Mouse (Mus musculus) bone marrow macrophage, adult 2 months (primary cell): ENCODE data around the gene Hlf.

Source experiments
- CTCF ChIP-seq: IDR thresholded peaks from 2 replicates; pipeline ENCODE4 v1.5.1; 2012; ENCODE audit warnings: low read depth, mild to moderate bottlenecking, low read length, moderate library complexity
- POLR2A ChIP-seq: IDR thresholded peaks from 2 replicates; pipeline ENCODE4 v1.6.1; 2012; ENCODE audit warnings: mild to moderate bottlenecking, low read depth, low read length, borderline replicate concordance

GRCm38 (mm10) chr11:90369605-90370004 is 21.1 kb downstream of the Hlf start:
- TF ChIP-seq CTCF: no peak
- no peak for TF ChIP-seq POLR2A
